Mouse (Mus musculus) limb, embryonic 12.5 days (tissue): ENCODE results near the gene Ascl4. TPM values are rescaled to one million over a fixed set of nuclear protein-coding genes. Genes with fewer than 3 reads are reported as not detected.

Experiments used
- ATAC-seq: fragments of 200-750 bp; cut with Nextera tagmentation; 2 replicates; pipeline ENCODE4 v1.8.0; 2017; ENCODE audit warnings: low read depth, moderate TSS enrichment; ENCODE audit not compliant: insufficient number of reproducible peaks, insufficient read depth, low FRiP score, low TSS enrichment
- H3K27ac ChIP-seq: fragments of 300-500 bp; sonication (generic); 2 replicates; pipeline ENCODE4 v1.5.1; 2016; ENCODE audit warnings: mild to moderate bottlenecking, moderate library complexity
- H3K27me3 ChIP-seq: fragments of 300-500 bp; sonication (generic); 2 replicates; pipeline ENCODE4 v1.6.1; 2016; ENCODE audit warnings: mild to moderate bottlenecking, moderate library complexity
- H3K36me3 ChIP-seq: fragments of 300-500 bp; sonication (generic); 2 replicates; pipeline ENCODE4 v1.6.1; 2016; ENCODE audit warnings: mild to moderate bottlenecking, moderate library complexity
- H3K4me1 ChIP-seq: fragments of 300-500 bp; sonication (generic); replicated peaks from 2 replicates; pipeline ENCODE4 v1.6.1; 2016
- H3K4me2 ChIP-seq: fragments of 300-500 bp; sonication (generic); 2 replicates; pipeline ENCODE4 v1.6.1; 2016; ENCODE audit warnings: mild to moderate bottlenecking, moderate library complexity
- H3K4me3 ChIP-seq: fragments of 300-500 bp; sonication (generic); replicated peaks from 2 replicates; pipeline ENCODE4 v1.5.1; 2016; ENCODE audit warnings: mild to moderate bottlenecking
- H3K9ac ChIP-seq: fragments of 300-500 bp; sonication (generic); replicated peaks from 2 replicates; pipeline ENCODE4 v1.6.1; 2016; ENCODE audit warnings: mild to moderate bottlenecking, moderate library complexity
- H3K9me3 ChIP-seq: fragments of 300-500 bp; sonication (generic); 2 replicates; pipeline ENCODE4 v1.6.1; 2016; ENCODE audit warnings: mild to moderate bottlenecking, moderate library complexity
- WGBS: fragments of 180-500 bp; shearing (Covaris S2); methylation state at CpG from one replicate; pipeline ENCODE4 v1.1.7; 2016; 5-methylcytosine and 5-hydroxymethylcytosine counted together
- polyA plus RNA-seq: library from polyadenylated mRNA; unstranded; fragments of >200 nt; fragmentation: Nextera tagmentation; extraction: Ambion mirVana; gene quantifications from 2 replicates; pipeline ENCODE4 v1.2.1, GENCODE M21; 2016

The Ascl4 gene
- polyA plus RNA-seq: 0.18 and 0.36 TPM in 2 replicates

- ATAC-seq: no peak
- no peak within 1 kb of the TSS for H3K27ac ChIP-seq
- peaks cover 16% of the 10 kb centered on the region for H3K4me1 ChIP-seq
- H3K36me3 ChIP-seq: no peaks in the 10 kb centered on the region
- no peaks in the 10 kb centered on the region for H3K9me3 ChIP-seq
- peak within 1 kb of the TSS; percentile 95 for H3K4me2 ChIP-seq
- 3% methylated on average over 23 of the region's 23 CpGs for WGBS
- peak within 1 kb of the TSS; percentile 55 for H3K4me3 ChIP-seq
- H3K9ac ChIP-seq: peak within 1 kb of the TSS; percentile 54
- peaks cover 41% of the 10 kb centered on the region for H3K27me3 ChIP-seq
Measured at GRCm38 (mm10) chr10:85927676-85928445, at the start of gene Ascl4. Gene Ascl4, plus strand, starts transcription at chr10:85927681.

GRCm38 (mm10) chr10:85879886-85880486 is 47.5 kb upstream of the Ascl4 start:
- no peaks in the 10 kb centered on the region for H3K9me3 ChIP-seq
- no peak overlapping the region for H3K9ac ChIP-seq
- no peaks in the 10 kb centered on the region for H3K4me1 ChIP-seq
- H3K4me3 ChIP-seq: no peak overlapping the region
- peaks cover 95% of the 10 kb centered on the region for H3K36me3 ChIP-seq
- no peak for ATAC-seq
- no peak overlapping the region for H3K27ac ChIP-seq
- no peak overlapping the region for H3K4me2 ChIP-seq
- 91% methylated on average over 8 of the region's 8 CpGs for WGBS
- H3K27me3 ChIP-seq: no peaks in the 10 kb centered on the region

GRCm38 (mm10) chr10:85916498-85917309 is 10.8 kb upstream of the Ascl4 start, which contains the start of gene Prdm4:
Gene Prdm4, minus strand, starts transcription at chr10:85917142.
- Histone ChIP-seq H3K27ac (peak within 1 kb of the TSS; percentile 84), H3K36me3 (peaks cover 29% of the 10 kb centered on the region), H3K4me1 (peaks cover 11% of the 10 kb centered on the region), H3K4me2 (peak within 1 kb of the TSS; percentile 83), H3K9me3 (no peaks in the 10 kb centered on the region), H3K27me3 (peaks cover 5% of the 10 kb centered on the region; the same call in 1 of the 2 replicates), H3K9ac (peak within 1 kb of the TSS; percentile 92), H3K4me3 (peak within 1 kb of the TSS; percentile 99)
- WGBS: under 1% methylated on average over 90 of the region's 90 CpGs
- peak; percentile 99 for ATAC-seq

GRCm38 (mm10) chr10:85928499-85929207 is 1.2 kb downstream of the Ascl4 start:
- H3K27ac ChIP-seq: no peak overlapping the region
- peaks cover 16% of the 10 kb centered on the region for H3K4me1 ChIP-seq
- ATAC-seq: peak; percentile 80; the same call in 1 of the 2 replicates

GRCm38 (mm10) chr10:85929208-85929591 is 1.7 kb downstream of the Ascl4 start:
- no peak overlapping the region for H3K9ac ChIP-seq
- H3K27me3 ChIP-seq: peaks cover 41% of the 10 kb centered on the region
- H3K4me2 ChIP-seq: peak overlapping the region; percentile 95
- peaks cover 16% of the 10 kb centered on the region for H3K4me1 ChIP-seq
- peak overlapping the region; percentile 55 for H3K4me3 ChIP-seq
- H3K36me3 ChIP-seq: no peaks in the 10 kb centered on the region
- 54% methylated on average over 11 of the region's 11 CpGs for WGBS
- no peak overlapping the region for H3K27ac ChIP-seq
- ATAC-seq: no peak
- H3K9me3 ChIP-seq: no peaks in the 10 kb centered on the region

More at GRCm38 (mm10) chr10:85928499-85929207, 1.2 kb downstream of the Ascl4 start:
- peaks cover 41% of the 10 kb centered on the region for H3K27me3 ChIP-seq
- no peaks in the 10 kb centered on the region for H3K9me3 ChIP-seq
- peak overlapping the region; percentile 95 for H3K4me2 ChIP-seq
- H3K9ac ChIP-seq: peak overlapping the region; percentile 54
- no peaks in the 10 kb centered on the region for H3K36me3 ChIP-seq
- 1% methylated on average over 63 of the region's 63 CpGs for WGBS
- H3K4me3 ChIP-seq: peak overlapping the region; percentile 55

GRCm38 (mm10) chr10:85929962-85930361 is 2.5 kb downstream of the Ascl4 start:
- Histone ChIP-seq H3K27me3 (peaks cover 41% of the 10 kb centered on the region), H3K27ac (no peak overlapping the region), H3K9ac (no peak overlapping the region), H3K4me2 (no peak overlapping the region), H3K9me3 (no peaks in the 10 kb centered on the region), H3K4me1 (peaks cover 16% of the 10 kb centered on the region), H3K36me3 (no peaks in the 10 kb centered on the region), H3K4me3 (no peak overlapping the region)
- 89% methylated on average over 11 of the region's 11 CpGs for WGBS
- no peak for ATAC-seq

GRCm38 (mm10) chr10:85936280-85936965 is 8.9 kb downstream of the Ascl4 start:
- ATAC-seq: no peak
- Histone ChIP-seq H3K9me3 (peaks cover 10% of the 10 kb centered on the region), H3K27ac (no peak overlapping the region), H3K4me2 (no peak overlapping the region), H3K4me3 (no peak overlapping the region), H3K9ac (no peak overlapping the region), H3K27me3 (no peaks in the 10 kb centered on the region), H3K36me3 (peaks cover 55% of the 10 kb centered on the region), H3K4me1 (no peaks in the 10 kb centered on the region)
- 82% methylated on average over 6 of the region's 6 CpGs for WGBS

- H3K9me3 ChIP-seq: no peaks in the 10 kb centered on the region
- no peak overlapping the region for H3K27ac ChIP-seq
- no peaks in the 10 kb centered on the region for H3K4me1 ChIP-seq
- ATAC-seq: no peak
- H3K27me3 ChIP-seq: no peaks in the 10 kb centered on the region
- peaks cover 93% of the 10 kb centered on the region for H3K36me3 ChIP-seq
- H3K9ac ChIP-seq: no peak overlapping the region
- no peak overlapping the region for H3K4me3 ChIP-seq
- WGBS: 92% methylated on average over 8 of the region's 8 CpGs
- H3K4me2 ChIP-seq: no peak overlapping the region
Measured at GRCm38 (mm10) chr10:85948483-85949196, 21.2 kb downstream of the Ascl4 start.

- Histone ChIP-seq H3K27me3 (no peaks in the 10 kb centered on the region), H3K4me2 (no peak overlapping the region), H3K9ac (no peak overlapping the region), H3K9me3 (no peaks in the 10 kb centered on the region), H3K27ac (no peak overlapping the region), H3K36me3 (peaks cover 81% of the 10 kb centered on the region), H3K4me3 (no peak overlapping the region), H3K4me1 (no peaks in the 10 kb centered on the region; the same call in 1 of the 2 replicates)
- ATAC-seq: no peak
- 94% methylated on average over 6 of the region's 6 CpGs for WGBS
Measured at GRCm38 (mm10) chr10:85951765-85952443, 24.4 kb downstream of the Ascl4 start.
